Mouse (Mus musculus): Measurements from ENCODE around the gene Zfp772. TPM values are rescaled to one million over a fixed set of nuclear protein-coding genes. Genes with fewer than 3 reads are reported as not detected.
"Not testable (repeated sequence)": the region's sequence is repeated elsewhere in the genome, so short reads cannot be mapped to it uniquely, and the experiment has no call there.

The Zfp772 gene
- total RNA-seq (2021), result 1 to 10 TPM; 2.3 TPM
- long read RNA-seq, experiment 1, transcript Zfp772-201 (5 exons, 2,777 nt), result major isoform, 5 of 5 reads
- long read RNA-seq, experiment 1, partial matches to known transcripts, result 0 of 5 reads
- long read RNA-seq, experiment 1, other reads (novel, unspliced or antisense), result 0 of 5 reads
- long read RNA-seq, experiment 2, transcript Zfp772-201 (5 exons, 2,777 nt), result major isoform, 6 of 7 reads
- long read RNA-seq, experiment 2, partial matches to known transcripts, result 0 of 7 reads
- long read RNA-seq, experiment 2, other reads (novel, unspliced or antisense), result 1 of 7 reads

- DNase-seq (ENCODE audit: low spot score), result peak; percentile 29
Observed at GRCm38 (mm10) chr7:7209313-7210151, at the start of gene Zfp772. Zfp772 (minus strand) TSS chr7:7209998.

GRCm38 (mm10) chr7:7247228-7247627 is 37.4 kb upstream of the Zfp772 start, which contains the start of gene Vmn2r29:
Vmn2r29 (minus strand) TSS chr7:7247328.
- not testable (repeated sequence) for DNase-seq (ENCODE audit: low spot score)

GRCm38 (mm10) chr7:7188191-7188942 is 21.4 kb downstream of the Zfp772 start:
- DNase-seq (ENCODE audit: low spot score), result peak; percentile 45

GRCm38 (mm10) chr7:7187417-7188190 is 22.2 kb downstream of the Zfp772 start:
- no peak for DNase-seq (ENCODE audit: low spot score)

- no peak for DNase-seq (ENCODE audit: low spot score)
Observed at GRCm38 (mm10) chr7:7185897-7186296, 23.9 kb downstream of the Zfp772 start.

GRCm38 (mm10) chr7:7171227-7172147 is 38.3 kb downstream of the Zfp772 start, which contains the start of gene Zfp418:
Zfp418 (plus strand) TSS chr7:7171330.
- DNase-seq (ENCODE audit: low spot score), result peak; percentile 73

Other genes with a start within 250 kb of the Zfp772 start
- not detected for gene Aurkc, start 214.7 kb downstream of the Zfp772 start, total RNA-seq (2021)
- 1 to 10 TPM; 3.5 to 4.2 TPM for gene Zfp954, start 88.5 kb downstream of the Zfp772 start, total RNA-seq (2021)
- gene Zfp773, start 73.2 kb downstream of the Zfp772 start, total RNA-seq (2021), result 1 to 10 TPM; 1.2 to 1.3 TPM
- 1 to 10 TPM; 1.9 to 2.2 TPM for gene Zfp418, start 38.7 kb downstream of the Zfp772 start, total RNA-seq (2021)
- under 1 TPM in 1 of 2 experiments, not detected in 1; 0.09 TPM for gene Vmn2r29, start 37.3 kb upstream of the Zfp772 start, total RNA-seq (2021)
- 1 to 10 TPM; 1.4 to 1.6 TPM for gene Gm45844, start 68.3 kb upstream of the Zfp772 start, total RNA-seq (2021)
- 10 to 100 TPM; 32.7 to 33.6 TPM for gene Clcn4, start 90.9 kb upstream of the Zfp772 start, total RNA-seq (2021)
- not detected for gene Vmn2r30, start 127.6 kb upstream of the Zfp772 start, total RNA-seq (2021)
- not detected for gene Gm45783, start 164.6 kb upstream of the Zfp772 start, total RNA-seq (2021)
- not detected for gene Vmn2r31, start 189.7 kb upstream of the Zfp772 start, total RNA-seq (2021)

All from gastrocnemius, adult 18-20 months (tissue).